Mouse (Mus musculus): ENCODE measurements around the gene Pank2.
"Not testable (repeated sequence)": the region's sequence is repeated elsewhere in the genome, so short reads cannot be mapped to it uniquely, and the experiment has no call there.

The Pank2 gene

DNA sequence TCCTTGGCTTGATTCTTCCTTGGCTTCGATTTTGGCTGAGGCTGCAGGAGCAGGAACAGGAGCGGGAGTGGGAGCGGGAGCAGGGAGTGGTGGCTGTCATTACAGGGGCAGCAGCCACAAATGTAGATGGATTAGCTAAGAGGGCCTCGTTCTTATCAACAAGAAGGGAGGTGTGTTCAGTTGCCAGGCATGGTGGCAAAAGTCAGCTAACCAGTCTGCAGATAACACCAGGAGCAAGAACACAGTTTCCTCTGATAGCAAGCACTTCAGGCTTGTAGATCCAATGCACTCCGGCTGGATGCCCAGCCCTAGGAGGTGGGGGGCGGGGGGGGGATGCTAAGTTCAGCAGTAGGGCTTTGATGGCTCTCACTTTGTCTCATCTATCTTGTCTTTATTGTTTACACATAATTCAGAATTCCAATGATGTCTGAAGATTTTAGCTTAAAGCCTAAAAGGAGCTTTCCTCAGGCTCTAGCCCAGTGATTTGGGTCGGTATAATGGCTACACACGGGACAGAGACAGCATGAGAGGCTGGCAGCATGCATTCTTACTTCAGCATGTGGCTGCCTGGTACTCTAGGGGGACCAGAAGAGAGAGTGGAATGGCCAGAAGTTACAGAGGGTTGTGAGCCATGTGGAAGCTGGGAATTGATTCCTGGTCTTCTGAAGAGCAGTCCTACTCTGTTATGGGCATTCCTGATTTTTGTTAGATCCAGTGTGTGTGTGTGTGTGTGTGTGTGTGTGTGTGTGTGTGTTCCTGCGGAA is 1.6 kb upstream of the Pank2 start:
- DNase-seq (ENCODE audit: low spot score): no peak

DNA sequence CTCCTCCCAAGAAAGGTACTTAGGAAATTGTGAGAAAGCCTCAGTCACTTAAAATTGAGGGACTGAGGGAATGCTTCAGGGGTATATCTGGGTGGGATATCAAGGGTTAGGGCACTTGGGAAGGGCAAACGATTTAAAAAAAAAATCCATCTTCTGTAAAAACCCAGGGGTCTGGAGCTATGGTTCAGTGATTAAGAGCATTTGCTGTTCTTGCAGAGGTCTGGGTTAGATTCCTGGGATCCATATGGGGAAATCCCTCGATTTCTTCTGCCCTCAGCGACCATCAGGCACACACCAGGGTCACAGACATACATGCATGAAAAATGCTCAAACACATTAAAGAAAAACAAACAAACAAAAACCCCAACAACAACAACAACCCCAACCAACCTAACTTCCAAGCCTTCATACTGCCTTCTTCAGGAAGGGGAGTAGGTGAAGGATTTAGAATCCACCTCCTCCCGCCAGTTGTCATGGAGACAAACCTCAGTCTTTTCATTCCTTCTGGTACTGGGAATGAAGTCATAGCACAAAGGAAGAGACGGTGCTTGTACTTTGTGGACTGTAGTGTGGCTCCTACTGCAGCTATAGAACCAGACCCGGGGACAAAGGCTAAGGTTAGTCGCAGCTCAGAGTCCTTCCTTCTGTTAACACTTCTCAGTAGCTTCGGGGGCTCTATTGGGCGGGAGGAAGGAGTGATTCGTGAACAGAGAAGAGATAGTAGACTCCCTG is 648 bp upstream of the Pank2 start:
- DNase-seq (ENCODE audit: low spot score): no peak

DNA sequence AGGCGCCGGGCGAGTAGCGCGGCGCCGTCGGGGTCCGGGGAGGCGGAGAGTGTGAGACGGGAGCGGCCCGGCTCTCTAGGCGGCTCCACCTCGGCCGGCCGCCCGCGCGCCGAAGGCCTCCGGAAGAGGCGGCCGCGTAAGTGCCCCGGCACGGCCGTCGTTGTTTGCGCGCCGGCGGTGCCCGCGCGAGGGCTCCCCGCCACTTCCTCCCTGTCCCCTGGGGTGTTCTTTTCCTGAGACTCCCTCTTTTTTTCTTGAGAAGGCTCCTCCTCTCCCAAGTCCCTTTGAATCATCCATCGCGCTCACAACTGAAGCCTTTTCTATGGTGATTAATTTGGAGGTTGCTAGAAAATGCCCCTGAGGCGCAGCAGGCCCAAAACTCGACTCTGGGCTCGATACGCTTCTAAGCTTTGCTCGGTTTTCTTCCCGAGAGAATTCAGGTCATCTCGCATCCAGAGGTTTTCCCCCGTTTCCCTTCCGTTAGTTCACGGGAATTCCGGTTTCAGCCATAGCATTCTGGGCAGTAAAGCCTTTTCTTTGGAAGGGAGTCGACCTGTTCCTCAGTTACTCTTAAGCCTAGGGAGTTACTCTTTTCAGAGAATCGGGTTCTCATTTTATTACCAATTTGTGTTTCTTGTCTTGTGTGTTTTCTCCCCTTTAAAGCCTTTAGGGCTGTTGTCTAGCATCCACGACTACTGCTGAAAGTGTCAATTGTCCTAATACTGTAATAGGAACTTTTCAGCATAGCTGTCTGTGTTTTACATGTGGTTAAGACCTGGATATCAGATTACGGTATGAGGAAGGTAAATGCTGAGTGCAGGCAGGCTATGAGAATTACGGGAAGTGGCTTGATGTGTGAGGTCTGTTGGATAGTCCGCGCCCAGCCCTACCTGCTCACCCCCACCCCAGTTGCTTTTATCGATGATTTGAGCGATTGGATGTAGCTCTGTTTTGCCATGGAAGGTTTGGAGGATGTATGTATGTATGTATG is 680 bp downstream of the Pank2 start:
- DNase-seq (ENCODE audit: low spot score): peak; percentile 16

DNA sequence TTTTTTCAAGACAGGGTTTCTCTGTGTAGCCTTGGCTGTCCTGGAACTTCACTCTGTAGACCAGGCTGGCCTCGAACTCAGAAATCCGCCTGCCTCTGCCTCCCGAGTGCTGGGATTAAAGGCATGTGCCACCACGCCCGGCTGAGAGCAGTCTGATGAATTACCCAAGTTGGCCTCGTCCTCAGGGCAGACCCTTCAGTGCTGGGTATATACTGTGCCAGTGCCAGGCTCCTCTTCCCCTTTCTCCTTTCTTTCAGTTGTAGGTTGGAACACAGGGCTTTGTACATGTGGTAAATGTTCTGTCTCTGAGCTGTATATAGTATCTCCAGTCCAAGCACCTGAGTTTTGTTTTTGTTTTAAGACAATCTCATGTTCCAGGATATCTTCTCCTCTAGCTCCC is 1.7 kb downstream of the Pank2 start:
- DNase-seq (ENCODE audit: low spot score): no peak

- no peak for DNase-seq (ENCODE audit: low spot score)
These were observed 2.8 kb downstream of the Pank2 start for GRCm38 (mm10) chr2:131265056-131265455.

GRCm38 (mm10) chr2:131275493-131275892 is 13.2 kb downstream of the Pank2 start:
- DNase-seq (ENCODE audit: low spot score): no peak

DNA sequence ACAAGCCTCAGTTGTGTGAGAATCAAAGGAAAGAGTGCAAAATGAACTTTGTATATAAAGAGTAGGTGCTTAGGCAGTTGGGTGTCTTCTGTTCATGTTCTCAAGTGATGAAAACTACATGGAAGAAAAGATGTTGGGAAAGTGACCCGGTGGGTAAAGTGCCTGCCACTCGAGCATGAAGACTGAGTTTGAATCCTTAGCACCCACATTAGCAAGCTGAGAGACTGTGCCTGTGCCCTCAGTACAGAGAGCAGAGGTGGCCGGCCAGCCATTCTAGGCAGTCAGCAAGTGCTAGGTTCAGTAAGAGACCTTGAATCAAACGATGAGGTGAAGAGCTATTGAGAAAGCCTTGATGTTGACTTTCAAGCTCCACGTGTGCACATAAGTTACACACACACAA is 14.4 kb downstream of the Pank2 start:
- DNase-seq (ENCODE audit: low spot score): no peak

GRCm38 (mm10) chr2:131281596-131281995 is 19.3 kb downstream of the Pank2 start:
- DNase-seq (ENCODE audit: low spot score): no peak

DNA sequence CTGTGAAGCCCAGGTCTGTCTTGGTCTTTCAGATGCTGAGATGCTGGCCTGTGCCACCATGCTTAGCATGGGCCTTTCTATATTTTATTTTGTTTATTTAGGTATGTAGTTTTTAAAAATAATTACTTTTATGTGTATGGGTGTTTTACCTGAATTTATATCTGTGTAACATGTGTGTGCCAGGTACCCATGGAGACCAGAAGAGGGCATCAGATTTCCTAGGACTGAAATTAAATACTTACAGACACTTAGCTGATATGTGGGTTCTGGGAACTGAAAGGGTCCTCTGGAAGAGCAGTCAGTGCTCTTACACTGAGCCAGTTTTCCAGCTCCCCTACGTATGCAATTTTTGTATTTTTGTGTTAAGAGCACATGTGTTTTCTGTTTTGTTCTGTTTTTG is 24.0 kb downstream of the Pank2 start:
- no peak for DNase-seq (ENCODE audit: low spot score)

- no peak for DNase-seq (ENCODE audit: low spot score)
These were observed 28.4 kb downstream of the Pank2 start for GRCm38 (mm10) chr2:131290669-131291068.

GRCm38 (mm10) chr2:131296746-131297261 is 34.5 kb downstream of the Pank2 start:
- DNase-seq (ENCODE audit: low spot score): no peak

DNA sequence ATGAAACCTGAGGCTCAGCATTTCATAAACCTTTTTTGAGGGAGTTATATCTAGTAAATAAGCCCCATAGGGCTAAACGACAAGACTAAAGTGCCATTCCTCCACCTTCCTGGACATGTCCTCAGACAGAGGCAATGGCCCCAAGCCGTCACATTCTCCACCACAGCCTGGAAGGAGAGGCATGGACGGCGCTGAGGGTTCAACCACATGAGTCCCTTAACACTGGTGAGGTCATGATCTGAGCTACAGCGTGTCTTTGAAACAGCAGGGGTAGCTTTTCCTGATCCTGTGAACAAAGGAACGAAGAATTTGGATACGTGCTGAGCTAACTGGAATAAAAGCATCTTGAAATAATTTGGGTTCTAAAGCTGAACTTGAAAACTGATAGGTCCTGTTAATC is 36.4 kb downstream of the Pank2 start:
- not testable (repeated sequence) for DNase-seq (ENCODE audit: low spot score)

DNA sequence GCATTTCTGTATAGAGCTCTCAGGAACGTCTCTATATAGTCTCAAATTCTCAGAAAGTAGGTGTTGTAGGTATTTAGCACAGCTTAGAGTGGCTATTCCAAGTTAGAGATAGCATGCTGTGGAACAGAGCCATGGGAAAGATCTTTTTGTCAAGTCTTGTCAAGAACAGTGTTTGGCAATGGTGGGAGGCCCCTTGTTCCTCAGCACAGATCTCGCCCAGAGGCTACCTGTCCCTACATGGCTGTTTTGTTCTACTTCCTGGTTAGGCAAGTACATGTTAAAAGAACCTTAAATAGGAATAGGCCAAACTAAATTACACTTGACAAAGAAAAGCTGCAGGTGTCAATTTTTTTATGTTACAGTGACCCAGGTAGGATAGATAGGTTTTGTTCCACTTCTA is 38.2 kb downstream of the Pank2 start:
- DNase-seq (ENCODE audit: low spot score): no peak

DNA sequence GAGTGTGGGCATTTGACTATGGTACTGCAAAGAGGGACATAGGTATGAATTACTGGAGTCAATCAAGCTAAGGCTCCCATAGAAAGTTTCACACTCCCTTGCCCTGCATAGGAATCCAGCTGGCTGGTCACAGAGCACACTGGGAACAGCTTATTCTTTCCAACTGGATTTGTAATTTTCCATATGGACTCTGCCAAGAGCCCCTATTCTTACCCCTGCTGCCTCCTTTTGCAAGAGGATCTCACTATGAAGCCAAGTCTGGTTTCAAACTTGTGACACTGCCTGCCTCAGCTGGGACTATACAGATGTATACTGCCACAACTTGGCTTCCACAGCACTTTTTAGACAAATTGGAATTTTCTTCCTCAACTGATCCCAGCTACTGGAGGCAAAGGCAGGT is 39.3 kb downstream of the Pank2 start:
- peak; percentile 22 for DNase-seq (ENCODE audit: low spot score)

- no peak for DNase-seq (ENCODE audit: low spot score)
These were observed 42.2 kb downstream of the Pank2 start for GRCm38 (mm10) chr2:131304497-131304896.

DNA sequence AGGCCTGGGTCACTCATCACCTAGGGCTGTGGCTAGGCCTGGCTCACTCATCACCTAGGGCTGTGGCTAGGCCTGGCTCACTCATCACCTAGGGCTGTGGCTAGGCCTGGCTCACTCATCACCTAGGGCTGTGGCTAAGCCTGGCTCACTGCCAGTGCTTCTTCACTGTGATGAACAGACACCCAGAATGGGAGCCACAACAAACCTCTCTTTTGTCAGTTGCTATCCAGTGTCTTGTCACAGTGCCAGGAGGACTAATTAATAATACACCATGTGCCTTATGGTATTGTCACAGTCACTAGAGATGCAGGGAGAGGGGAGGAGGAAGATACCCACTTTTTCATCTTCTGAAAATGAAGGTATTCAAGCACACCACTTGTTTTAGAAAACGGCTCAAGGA is 42.9 kb downstream of the Pank2 start:
- DNase-seq (ENCODE audit: low spot score): not testable (repeated sequence)

- DNase-seq (ENCODE audit: low spot score): no peak
These were observed 45.1 kb downstream of the Pank2 start for GRCm38 (mm10) chr2:131307391-131307790.

GRCm38 (mm10) chr2:131307822-131308221 is 45.5 kb downstream of the Pank2 start:
- no peak for DNase-seq (ENCODE audit: low spot score)

DNA sequence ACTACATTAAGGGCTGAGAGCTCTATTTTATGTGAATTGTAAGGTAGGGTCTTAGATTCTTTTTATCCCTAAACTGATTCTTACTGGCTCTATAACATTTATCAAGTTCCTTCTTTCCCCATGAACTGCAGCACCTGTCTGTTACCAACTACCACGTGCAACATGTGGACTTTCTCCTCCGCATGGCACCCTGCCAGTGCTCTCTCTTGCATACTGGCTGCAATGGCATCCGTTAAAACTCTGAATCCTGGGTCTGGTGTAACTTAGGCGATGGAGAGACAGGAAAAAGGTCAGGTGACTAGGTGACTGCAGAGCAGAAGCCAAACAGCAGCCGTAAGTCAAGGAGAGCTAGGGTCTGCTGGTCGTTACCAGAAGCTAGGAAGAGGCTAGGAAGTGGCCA is 47.0 kb downstream of the Pank2 start:
- DNase-seq (ENCODE audit: low spot score): no peak

DNA sequence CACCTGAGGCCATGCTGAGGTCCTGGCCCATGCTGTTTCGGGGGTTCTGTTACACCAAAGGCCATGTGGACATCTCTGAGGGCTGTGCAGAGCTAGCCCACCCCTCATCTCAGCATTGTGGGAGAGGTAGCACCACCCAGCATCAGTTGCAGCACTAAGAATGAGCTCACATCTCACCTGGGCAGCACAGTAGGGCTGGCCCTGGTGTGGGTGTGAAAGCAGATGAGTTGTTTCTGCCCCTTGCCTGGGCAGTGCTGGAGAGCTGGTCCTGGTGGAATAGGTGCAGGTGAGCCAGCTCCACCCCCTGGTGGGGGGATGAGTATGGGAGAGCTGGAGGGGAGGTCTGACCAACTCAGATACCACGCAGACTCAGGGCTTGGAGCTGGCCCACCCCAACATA is 53.9 kb downstream of the Pank2 start:
- DNase-seq (ENCODE audit: low spot score): no peak

- no peak for DNase-seq (ENCODE audit: low spot score)
These were observed 57.1 kb downstream of the Pank2 start for GRCm38 (mm10) chr2:131319401-131319800.

GRCm38 (mm10) chr2:131321192-131321591 is 58.9 kb downstream of the Pank2 start:
- peak; percentile 71 for DNase-seq (ENCODE audit: low spot score)
